In genomic region chr1:177323366-177323765, GRCm38 (mm10) we compare ENCODE assay signal across 8 mouse cellular contexts.
DNase-seq lines count a peak whose midpoint lies in the region; ATAC-seq and TF ChIP-seq lines count a peak whose summit lies in the region.

No protein-coding gene starts in this region.

- H3K4me1 ChIP-seq in heart, embryonic 14.5 days (ENCODE audit: control insufficient read depth in 2 of 2, insufficient read depth in 2 of 2, low read length in 2 of 2): peaks cover 0 to 3% of the 10 kb centered on the region in 2 experiments; a peak in 1 of 4 replicates
- H3K4me1 ChIP-seq in cortical plate, adult 2 months (ENCODE audit: control insufficient read depth, insufficient read depth, low read length): peaks cover 4% of the 10 kb centered on the region
- no peaks in the 10 kb centered on the region for H3K4me1 ChIP-seq in hindbrain, embryonic 12.5 days
- peaks cover 14% of the 10 kb centered on the region for H3K4me1 ChIP-seq in midbrain, embryonic 11.5 days (ENCODE audit: control insufficient read depth, insufficient read depth, low read length)

- TF ChIP-seq POLR2A in cortical plate, adult 2 months (IDR thresholded peaks at IDR 0.05; ENCODE audit: extremely low read depth, insufficient read depth, low read length): no peak

- H3K9me3 ChIP-seq in heart, embryonic 14.5 days (ENCODE audit: control insufficient read depth, low read length): no peaks in the 10 kb centered on the region
- H3K9me3 ChIP-seq in hindbrain, embryonic 12.5 days (replicated peaks): peaks cover 8% of the 10 kb centered on the region; the same call in 1 of the 2 replicates
- no peaks in the 10 kb centered on the region for H3K9me3 ChIP-seq in midbrain, embryonic 11.5 days (ENCODE audit: control insufficient read depth, low read length)

- H3K4me2 ChIP-seq in heart, embryonic 14.5 days (ENCODE audit: low read length): peak overlapping the region; percentile 96
- peak overlapping the region; percentile 76 for H3K4me2 ChIP-seq in hindbrain, embryonic 12.5 days (replicated peaks)
- H3K4me2 ChIP-seq in midbrain, embryonic 11.5 days: peak overlapping the region; percentile 57

- DNase-seq in heart, adult 9 months (ENCODE audit: low spot score in 2 of 2): no peak
- peak; percentile 90 for DNase-seq in midbrain, embryonic 11.5 days (ENCODE audit: low spot score, missing footprints)
- no peak for DNase-seq in ovary, adult 18-20 months (ENCODE audit: low spot score)
- no peak for DNase-seq in ovary, postnatal 14 days (ENCODE audit: low spot score)
- no peak for DNase-seq in embryo, embryonic 10.5 days (ENCODE audit: low spot score)

- H3K4me3 ChIP-seq in heart, embryonic 14.5 days (ENCODE audit: control insufficient read depth in 1 of 2, insufficient read depth in 1 of 2, low read depth in 1 of 2, low read length in 2 of 2): peak overlapping the region in 1 of 2 experiments; percentile 53; a peak in 2 of 4 replicates
- peak overlapping the region; percentile 49; the same call in 1 of the 2 replicates for H3K4me3 ChIP-seq in cortical plate, adult 2 months (ENCODE audit: insufficient read depth, low read length)
- peak overlapping the region; percentile 43; the same call in 1 of the 2 replicates for H3K4me3 ChIP-seq in hindbrain, embryonic 12.5 days
- H3K4me3 ChIP-seq in midbrain, embryonic 11.5 days (ENCODE audit: low read depth, low read length): no peak overlapping the region

- no peaks in the 10 kb centered on the region for H3K36me3 ChIP-seq in heart, embryonic 14.5 days (ENCODE audit: control insufficient read depth, insufficient read depth, low read length)
- H3K36me3 ChIP-seq in hindbrain, embryonic 12.5 days: no peaks in the 10 kb centered on the region
- H3K36me3 ChIP-seq in midbrain, embryonic 11.5 days (ENCODE audit: control insufficient read depth, insufficient read depth, low read length): no peaks in the 10 kb centered on the region

- no peaks in the 10 kb centered on the region for H3K27me3 ChIP-seq in heart, embryonic 14.5 days (ENCODE audit: control insufficient read depth, insufficient read depth, low read length)
- H3K27me3 ChIP-seq in hindbrain, embryonic 12.5 days: 0 out of 2 replicates have a peak, but pooled peaks cover 4% of the 10 kb centered on the region
- no peaks in the 10 kb centered on the region for H3K27me3 ChIP-seq in midbrain, embryonic 11.5 days (ENCODE audit: control insufficient read depth, insufficient read depth, low read length)

- WGBS in heart, embryonic 14.5 days: 61% methylated on average over 4 of the region's 4 CpGs
- 54% methylated on average over 4 of the region's 4 CpGs for WGBS in hindbrain, embryonic 12.5 days
- 40% methylated on average over 4 of the region's 4 CpGs for WGBS in midbrain, embryonic 11.5 days

- no peak for ATAC-seq in heart, embryonic 14.5 days (ENCODE audit: insufficient number of reproducible peaks, insufficient read depth, low FRiP score, low read depth)
- no peak for ATAC-seq in hindbrain, embryonic 12.5 days (ENCODE audit: low FRiP score)
- no peak for ATAC-seq in midbrain, embryonic 11.5 days (ENCODE audit: low FRiP score)

- TF ChIP-seq CTCF in cortical plate, adult 2 months (IDR thresholded peaks at IDR 0.05; ENCODE audit: extremely low read depth, insufficient read depth, low read length): no peak

- H3K27ac ChIP-seq in heart, embryonic 14.5 days (replicated peaks in 1 of 2; ENCODE audit: control insufficient read depth in 1 of 2, insufficient read depth in 1 of 2, low read depth in 2 of 2, low read length in 2 of 2): no peak overlapping the region
- H3K27ac ChIP-seq in cortical plate, adult 2 months (ENCODE audit: insufficient read depth, low read length): no peak overlapping the region
- peak overlapping the region; percentile 66 for H3K27ac ChIP-seq in hindbrain, embryonic 12.5 days
- H3K27ac ChIP-seq in midbrain, embryonic 11.5 days (ENCODE audit: low read depth, low read length): peak overlapping the region; percentile 73

- H3K9ac ChIP-seq in heart, embryonic 14.5 days (ENCODE audit: low read length): no peak overlapping the region; the same call in 1 of the 2 replicates
- 0 out of 2 replicates have a peak overlapping the region, but pooled peaks have one; percentile 58 for H3K9ac ChIP-seq in hindbrain, embryonic 12.5 days
- H3K9ac ChIP-seq in midbrain, embryonic 11.5 days (ENCODE audit: low read length): peak overlapping the region; percentile 64; the same call in 1 of the 2 replicates

Comparison
In these comparisons a context has a peak if more than half of its experiments do, and no peak if none do; other contexts are left out.
1. H3K27ac ChIP-seq: peak in hindbrain, embryonic 12.5 days (single experiment) and midbrain, embryonic 11.5 days (single experiment); none in heart, embryonic 14.5 days (0 of 2) and cortical plate, adult 2 months (single experiment).
2. Peak in every context shown above with its lines, with median percentiles within 50 percentile points of each other: H3K4me2 ChIP-seq.